Mouse (Mus musculus): ENCODE data around the gene Scaf11. TPM values are rescaled to one million over a fixed set of nuclear protein-coding genes. Genes with fewer than 3 reads are reported as not detected.

Scaf11 gene
- polyA plus RNA-seq, 1 experiment from 2014 or later: 47.4 TPM

DNA sequence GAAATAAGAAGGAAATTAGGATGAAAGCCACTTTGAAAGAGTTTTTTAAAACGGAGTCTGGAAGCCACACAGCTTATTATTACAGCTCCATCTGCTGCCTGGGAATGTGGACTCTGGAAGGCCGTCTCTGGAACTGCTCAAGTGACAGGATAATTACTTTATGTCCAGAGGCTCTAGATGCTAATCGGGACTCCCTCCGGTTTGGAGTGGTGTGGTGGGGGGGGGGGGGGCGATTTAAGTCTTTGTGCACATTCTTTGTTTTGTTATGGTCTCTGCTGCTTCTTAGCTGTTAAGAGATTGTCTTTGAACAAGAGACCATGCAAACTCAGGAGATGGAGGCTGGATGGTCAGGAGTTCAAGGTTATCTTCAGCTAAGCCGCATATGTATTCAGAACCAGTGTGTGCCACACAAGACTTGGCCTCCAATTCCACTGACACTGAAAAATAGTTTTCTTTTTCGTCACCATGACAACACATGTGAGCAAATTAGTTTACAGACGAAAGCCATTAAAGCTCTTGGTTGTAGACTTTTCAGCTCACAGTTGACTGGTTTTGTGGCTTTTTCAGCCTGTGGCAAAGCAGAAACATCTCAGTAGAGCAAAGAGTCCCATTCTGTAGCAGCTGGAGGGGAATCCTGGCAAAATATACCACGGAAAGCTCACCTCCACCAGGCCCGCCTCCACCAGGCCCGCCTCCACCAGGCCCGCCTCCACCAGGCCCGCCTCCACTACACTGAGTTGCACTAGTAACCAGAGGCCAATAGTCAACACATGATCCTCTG lies 31.4 kb upstream of the Scaf11 start:
- Histone ChIP-seq H3K4me3 (ENCODE audit: low read depth, low read length) (no peak overlapping the region), H3K9me3 (ENCODE audit: control insufficient read depth, low read length) (no peaks in the 10 kb centered on the region), H3K4me1 (replicated peaks; ENCODE audit: control insufficient read depth, insufficient read depth) (no peaks in the 10 kb centered on the region), H3K9ac (ENCODE audit: low read length) (no peak overlapping the region), H3K27ac (replicated peaks) (no peak overlapping the region), H3K27me3 (ENCODE audit: control insufficient read depth, insufficient read depth, low read length) (no peaks in the 10 kb centered on the region), H3K36me3 (ENCODE audit: control insufficient read depth, insufficient read depth, low read length) (no peaks in the 10 kb centered on the region), H3K4me2 (replicated peaks; ENCODE audit: low read depth) (no peak overlapping the region)
- DNase-seq (ENCODE audit: low spot score) (no peak), ATAC-seq (ENCODE audit: low FRiP score, low TSS enrichment) (no peak)
- WGBS: 44% methylated on average over 13 of the region's 13 CpGs
- TF ChIP-seq EP300 (optimal IDR thresholded peaks at IDR 0.05): no peak

DNA sequence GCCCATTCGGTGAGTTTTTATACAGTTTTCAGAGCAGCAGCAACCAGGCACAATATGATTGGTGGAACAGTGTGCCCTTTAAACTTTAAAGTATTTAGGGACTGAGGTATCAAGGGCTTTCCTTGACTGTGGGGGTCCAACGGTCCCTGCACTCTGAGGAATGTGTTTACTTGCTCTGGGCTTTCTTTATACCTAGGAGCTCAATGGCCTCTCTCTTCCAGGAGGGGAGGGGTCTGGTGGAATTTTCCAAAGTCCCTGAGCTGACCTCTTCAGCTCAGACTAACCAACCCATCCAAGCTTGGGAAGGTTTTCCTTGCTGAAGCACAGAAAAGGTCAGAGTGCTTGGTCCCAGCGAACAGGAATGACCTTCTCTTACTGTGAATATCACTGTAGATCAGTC lies 30.8 kb upstream of the Scaf11 start:
- DNase-seq (ENCODE audit: low spot score): no peak
- Histone ChIP-seq H3K4me1 (replicated peaks; ENCODE audit: control insufficient read depth, insufficient read depth) (no peaks in the 10 kb centered on the region), H3K36me3 (ENCODE audit: control insufficient read depth, insufficient read depth, low read length) (no peaks in the 10 kb centered on the region), H3K4me3 (ENCODE audit: low read depth, low read length) (no peak overlapping the region), H3K27me3 (ENCODE audit: control insufficient read depth, insufficient read depth, low read length) (no peaks in the 10 kb centered on the region), H3K9ac (ENCODE audit: low read length) (no peak overlapping the region), H3K4me2 (replicated peaks; ENCODE audit: low read depth) (no peak overlapping the region), H3K9me3 (ENCODE audit: control insufficient read depth, low read length) (no peaks in the 10 kb centered on the region), H3K27ac (replicated peaks) (no peak overlapping the region)
- TF ChIP-seq CTCF (IDR thresholded peaks at IDR 0.05; ENCODE audit: low read depth) (no peak), EP300 (optimal IDR thresholded peaks at IDR 0.05) (no peak)
- no peak for ATAC-seq (ENCODE audit: low FRiP score, low TSS enrichment)
- WGBS: 34% methylated on average over 3 of the region's 3 CpGs

DNA sequence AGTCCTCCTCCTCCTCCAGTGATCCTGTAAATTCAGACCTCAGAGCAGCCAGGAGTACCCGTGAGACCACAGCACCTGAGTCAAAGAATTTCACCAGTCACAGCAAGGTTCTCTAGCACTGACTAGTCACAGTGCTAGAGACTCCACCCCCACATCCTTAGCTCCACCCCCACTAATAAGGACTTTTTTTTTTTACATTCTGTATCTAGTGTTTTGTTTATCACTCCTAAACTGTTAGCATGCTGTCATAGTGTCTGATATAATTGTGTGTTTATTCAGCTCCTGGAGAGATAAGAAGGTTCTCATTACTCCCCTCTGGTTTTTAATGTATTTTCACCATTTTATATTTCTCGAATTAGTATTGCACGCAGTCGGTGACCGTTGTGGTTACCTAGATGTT lies 29.5 kb upstream of the Scaf11 start:
- no peak overlapping the region for H3K27ac ChIP-seq (replicated peaks)
- TF ChIP-seq EP300 (optimal IDR thresholded peaks at IDR 0.05) (no peak), CTCF (IDR thresholded peaks at IDR 0.05; ENCODE audit: low read depth) (no peak)
- no peaks in the 10 kb centered on the region for H3K27me3 ChIP-seq (ENCODE audit: control insufficient read depth, insufficient read depth, low read length)
- H3K4me2 ChIP-seq (replicated peaks; ENCODE audit: low read depth): no peak overlapping the region
- WGBS: 83% methylated on average over 5 of the region's 5 CpGs
- DNase-seq (ENCODE audit: low spot score): no peak
- H3K9me3 ChIP-seq (ENCODE audit: control insufficient read depth, low read length): no peaks in the 10 kb centered on the region
- ATAC-seq (ENCODE audit: low FRiP score, low TSS enrichment): no peak
- H3K9ac ChIP-seq (ENCODE audit: low read length): no peak overlapping the region
- no peak overlapping the region for H3K4me3 ChIP-seq (ENCODE audit: low read depth, low read length)
- no peaks in the 10 kb centered on the region for H3K4me1 ChIP-seq (replicated peaks; ENCODE audit: control insufficient read depth, insufficient read depth)
- no peaks in the 10 kb centered on the region for H3K36me3 ChIP-seq (ENCODE audit: control insufficient read depth, insufficient read depth, low read length)

DNA sequence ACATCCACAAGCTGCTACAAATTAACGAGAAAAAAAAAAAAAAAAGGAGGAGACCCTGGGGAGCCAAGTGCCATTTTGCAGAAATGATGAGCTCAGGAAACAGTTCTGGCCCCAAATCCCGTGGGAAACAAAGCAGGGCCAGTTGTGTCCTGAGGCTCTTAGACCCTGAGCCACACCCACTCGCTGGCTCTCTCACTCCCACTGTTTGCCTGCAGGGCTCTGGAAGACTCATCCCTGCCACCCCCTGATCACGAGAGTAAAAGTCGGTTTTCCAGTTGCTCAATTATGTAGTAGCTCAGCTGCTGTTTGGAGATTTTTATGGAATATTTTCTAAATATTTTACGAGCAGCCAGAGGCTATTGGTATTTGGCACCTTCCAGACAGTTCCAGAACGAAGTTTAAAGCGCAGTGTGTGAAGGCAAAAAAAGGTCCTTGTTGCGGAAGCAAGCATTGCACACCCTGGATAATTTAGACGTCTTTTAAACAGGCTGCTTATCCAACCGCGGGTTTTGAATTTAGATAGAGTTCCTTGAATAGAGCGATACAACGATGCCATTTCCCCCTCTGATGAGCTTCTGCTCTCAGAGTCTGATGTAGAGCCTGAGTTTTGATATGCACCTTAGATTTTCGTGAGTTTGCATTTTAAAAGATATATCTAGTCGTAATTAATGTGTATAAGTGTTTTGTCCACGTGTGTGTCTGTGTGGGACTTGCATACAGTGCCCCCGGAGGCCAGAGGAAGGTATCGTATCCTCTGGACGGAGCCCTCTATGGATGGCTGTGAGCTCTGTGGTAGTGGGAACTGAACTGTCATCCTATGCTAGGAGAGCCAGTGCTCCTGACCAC lies 28.5 kb upstream of the Scaf11 start:
- Histone ChIP-seq H3K27ac (replicated peaks) (no peak overlapping the region), H3K9me3 (ENCODE audit: control insufficient read depth, low read length) (no peaks in the 10 kb centered on the region), H3K4me3 (ENCODE audit: low read depth, low read length) (no peak overlapping the region), H3K9ac (ENCODE audit: low read length) (no peak overlapping the region), H3K4me2 (replicated peaks; ENCODE audit: low read depth) (peak overlapping the region; percentile 2; the same call in 1 of the 2 replicates), H3K27me3 (ENCODE audit: control insufficient read depth, insufficient read depth, low read length) (no peaks in the 10 kb centered on the region), H3K4me1 (replicated peaks; ENCODE audit: control insufficient read depth, insufficient read depth) (no peaks in the 10 kb centered on the region), H3K36me3 (ENCODE audit: control insufficient read depth, insufficient read depth, low read length) (no peaks in the 10 kb centered on the region)
- TF ChIP-seq EP300 (optimal IDR thresholded peaks at IDR 0.05): no peak
- TF ChIP-seq CTCF (IDR thresholded peaks at IDR 0.05; ENCODE audit: low read depth): peak; percentile 68
- WGBS: 27% methylated on average over 20 of the region's 20 CpGs
- ATAC-seq (ENCODE audit: low FRiP score, low TSS enrichment): 0 out of 2 replicates have a peak, but pooled peaks have one; percentile 43
- peak; percentile 23 for DNase-seq (ENCODE audit: low spot score)

DNA sequence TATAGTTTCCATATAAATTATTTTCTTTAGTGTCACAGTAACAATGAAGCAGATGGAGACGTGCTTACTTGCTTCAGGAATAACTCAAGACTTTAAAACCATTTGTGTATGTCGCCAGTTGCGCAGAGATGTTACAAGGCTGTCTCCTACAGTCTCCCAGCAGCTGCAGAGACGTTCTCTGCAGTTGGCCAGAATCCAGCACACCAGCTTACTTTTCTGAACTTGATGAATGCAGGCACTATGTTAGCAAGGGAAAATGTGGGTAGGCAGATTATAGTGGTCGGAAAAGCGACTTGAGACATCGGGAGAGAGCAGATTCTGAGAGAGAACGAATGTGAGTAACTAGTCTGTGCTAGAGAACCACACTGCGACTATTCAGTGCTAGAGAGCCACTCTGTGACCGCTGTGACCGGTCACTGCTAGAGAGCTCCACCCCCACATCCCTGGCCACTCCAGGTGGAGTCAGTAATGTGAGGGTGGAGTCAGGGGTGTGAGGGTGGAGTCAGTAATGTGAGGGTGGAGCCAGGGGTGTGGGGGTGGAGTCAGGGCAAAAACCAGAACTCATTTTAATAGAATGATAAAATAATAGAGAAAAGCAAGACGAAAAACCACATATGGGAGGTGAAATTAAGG lies 26.5 kb upstream of the Scaf11 start:
- Histone ChIP-seq H3K9ac (ENCODE audit: low read length) (no peak overlapping the region), H3K27me3 (ENCODE audit: control insufficient read depth, insufficient read depth, low read length) (no peaks in the 10 kb centered on the region), H3K9me3 (ENCODE audit: control insufficient read depth, low read length) (no peaks in the 10 kb centered on the region), H3K36me3 (ENCODE audit: control insufficient read depth, insufficient read depth, low read length) (no peaks in the 10 kb centered on the region), H3K4me1 (replicated peaks; ENCODE audit: control insufficient read depth, insufficient read depth) (no peaks in the 10 kb centered on the region), H3K4me3 (ENCODE audit: low read depth, low read length) (no peak overlapping the region), H3K27ac (replicated peaks) (no peak overlapping the region), H3K4me2 (replicated peaks; ENCODE audit: low read depth) (no peak overlapping the region)
- DNase-seq (ENCODE audit: low spot score): no peak
- 53% methylated on average over 12 of the region's 12 CpGs for WGBS
- TF ChIP-seq EP300 (optimal IDR thresholded peaks at IDR 0.05): no peak
- ATAC-seq (ENCODE audit: low FRiP score, low TSS enrichment): 0 out of 2 replicates have a peak, but pooled peaks have one; percentile 48
